Mouse (Mus musculus) lung, embryonic 14.5 days (tissue): ENCODE results near the gene Snrnp48. TPM values are rescaled to one million over a fixed set of nuclear protein-coding genes. Genes with fewer than 3 reads are reported as not detected.

ENCODE experiments used
- ATAC-seq: fragments of 200-750 bp; cut with Nextera tagmentation; 2 replicates; pipeline ENCODE4 v1.8.0; 2017; ENCODE audit warnings: mild to moderate bottlenecking, moderate TSS enrichment, moderate library complexity; ENCODE audit not compliant: insufficient read depth
- DNase-seq: peaks from one replicate; pipeline ENCODE4 v3.0.0-alpha.2; 2015
- H3K27ac ChIP-seq: fragments of 300-500 bp; sonication (generic); 2 replicates; pipeline ENCODE4 v1.5.1; 2014; ENCODE audit warnings: low read depth, mild to moderate bottlenecking, moderate library complexity
- H3K27me3 ChIP-seq: fragments of 300-500 bp; sonication (generic); 2 replicates; pipeline ENCODE4 v1.6.1; 2014; ENCODE audit warnings: low read length, control low read depth; ENCODE audit not compliant: insufficient read depth
- H3K36me3 ChIP-seq: fragments of 300-500 bp; sonication (generic); 2 replicates; pipeline ENCODE4 v1.6.1; 2014; ENCODE audit warnings: control low read depth; ENCODE audit not compliant: insufficient read depth
- H3K4me1 ChIP-seq: fragments of 300-500 bp; sonication (generic); 2 replicates; pipeline ENCODE4 v1.6.1; 2014; ENCODE audit warnings: antibody characterized with exemption, control low read depth; ENCODE audit not compliant: insufficient read depth
- H3K4me2 ChIP-seq: fragments of 300-500 bp; sonication (generic); 2 replicates; pipeline ENCODE4 v1.6.1; 2014; ENCODE audit warnings: mild to moderate bottlenecking
- H3K4me3 ChIP-seq: fragments of 300-500 bp; sonication (generic); 2 replicates; pipeline ENCODE4 v1.5.1; 2014; ENCODE audit warnings: low read depth, low read length
- H3K9ac ChIP-seq: fragments of 300-500 bp; sonication (generic); 2 replicates; pipeline ENCODE4 v1.6.1; 2014
- H3K9me3 ChIP-seq: fragments of 300-500 bp; sonication (generic); 2 replicates; pipeline ENCODE4 v1.6.1; 2016; ENCODE audit warnings: low read depth, low read length, control low read depth
- CTCF ChIP-seq: IDR thresholded peaks from 2 replicates; pipeline ENCODE4 v1.5.1; 2016; ENCODE audit warnings: antibody characterized with exemption, low read depth
- WGBS: fragments of 180-500 bp; shearing (Covaris S2); extraction: QIAGEN DNeasy Blood & Tissue Kit; methylation state at CpG from one replicate; pipeline ENCODE4 v1.1.7; 2014; 5-methylcytosine and 5-hydroxymethylcytosine counted together
- polyA plus RNA-seq: library from polyadenylated mRNA; unstranded; fragments of >200 nt; fragmentation: Nextera tagmentation; extraction: Ambion mirVana; gene quantifications from 2 replicates; pipeline ENCODE4 v1.2.1, GENCODE M21; 2014

The Snrnp48 gene
- polyA plus RNA-seq, 1 experiment from 2014 or later: 40.5 TPM

DNA sequence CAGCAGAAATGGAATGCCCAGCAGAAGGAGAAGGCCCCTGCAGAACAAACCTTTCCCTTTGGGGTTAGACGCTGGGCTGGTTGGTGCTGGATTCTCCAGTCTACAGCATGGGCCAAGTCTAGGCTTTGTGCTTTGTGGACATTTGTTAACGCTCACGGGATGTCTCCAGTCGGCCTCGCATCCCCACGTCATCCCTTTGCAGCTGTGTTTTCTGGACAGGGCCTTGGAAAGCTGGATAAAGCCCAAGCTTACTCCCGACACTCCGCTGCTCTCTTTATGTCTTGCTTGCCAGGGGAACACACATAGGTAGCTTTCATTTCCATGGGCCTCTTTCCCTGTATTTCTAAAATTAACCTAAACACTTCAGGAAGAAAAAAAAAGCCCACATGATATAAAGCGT is 49.0 kb downstream of the Snrnp48 start:
- Histone ChIP-seq H3K4me1 (no peaks in the 10 kb centered on the region), H3K27me3 (no peaks in the 10 kb centered on the region), H3K9ac (no peak overlapping the region), H3K9me3 (no peaks in the 10 kb centered on the region), H3K27ac (no peak overlapping the region), H3K36me3 (no peaks in the 10 kb centered on the region), H3K4me3 (no peak overlapping the region), H3K4me2 (no peak overlapping the region)
- 60% methylated on average over 9 of the region's 9 CpGs for WGBS
- ATAC-seq (peak; percentile 75), DNase-seq (peak; percentile 78)
- no peak for TF ChIP-seq CTCF

DNA sequence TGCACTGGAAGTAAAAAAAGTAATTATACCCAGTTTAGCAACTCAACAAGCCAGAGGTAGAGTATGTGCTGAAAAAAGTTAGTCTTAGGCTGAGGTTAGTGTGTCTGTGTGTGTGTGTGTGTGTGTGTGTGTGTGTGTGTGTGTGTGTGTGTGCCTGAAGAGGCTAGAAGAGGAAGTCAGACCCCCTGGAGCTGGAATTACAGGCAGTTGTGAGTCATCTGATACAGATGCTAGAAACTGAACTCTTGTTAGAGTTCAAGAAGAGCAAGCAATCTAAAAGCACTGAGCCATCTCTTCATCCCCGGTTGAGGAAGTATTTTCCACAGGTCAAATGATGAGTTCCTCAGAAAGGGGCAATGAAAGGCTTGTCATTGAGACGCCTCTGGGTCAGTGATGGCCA is 54.2 kb downstream of the Snrnp48 start:
- ATAC-seq (no peak), DNase-seq (no peak)
- Histone ChIP-seq H3K9ac (no peak overlapping the region), H3K27ac (no peak overlapping the region), H3K36me3 (no peaks in the 10 kb centered on the region), H3K4me1 (no peaks in the 10 kb centered on the region), H3K4me3 (no peak overlapping the region), H3K27me3 (no peaks in the 10 kb centered on the region), H3K4me2 (no peak overlapping the region), H3K9me3 (no peaks in the 10 kb centered on the region)
- WGBS: 54% methylated on average over 2 of the region's 2 CpGs
- no peak for TF ChIP-seq CTCF

DNA sequence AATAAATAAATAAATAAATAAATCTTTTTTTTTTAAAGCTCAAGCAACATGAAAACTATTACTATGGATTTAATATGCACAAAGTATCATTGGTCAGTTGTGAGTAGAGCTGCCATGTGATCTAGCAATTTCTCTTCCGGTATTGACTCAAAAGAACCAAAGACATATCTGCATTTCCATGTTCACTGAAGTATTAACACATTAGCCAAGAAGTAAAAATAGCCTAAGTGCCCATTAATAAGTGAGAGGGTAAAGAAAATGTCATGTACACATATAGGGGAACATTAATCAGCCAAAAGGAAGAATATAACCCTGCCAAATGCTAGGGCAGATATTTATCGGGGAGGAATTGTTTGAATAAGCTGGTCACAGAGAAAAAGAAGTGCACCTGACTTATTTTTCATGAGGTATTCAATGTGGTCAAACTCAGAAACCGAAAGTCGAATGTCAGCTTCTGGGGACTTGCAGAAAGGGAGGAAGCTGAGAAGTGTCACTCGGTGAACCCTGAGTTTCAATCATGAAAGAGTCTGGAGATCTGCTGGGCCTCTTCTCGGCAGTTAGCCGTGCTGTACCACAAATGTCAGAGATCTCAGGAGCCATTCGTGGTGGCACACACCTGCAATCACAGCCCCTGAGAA is 64.4 kb downstream of the Snrnp48 start:
- DNase-seq (no peak), ATAC-seq (no peak)
- 84% methylated on average over 8 of the region's 8 CpGs for WGBS
- Histone ChIP-seq H3K27me3 (no peaks in the 10 kb centered on the region), H3K9ac (no peak overlapping the region), H3K4me3 (no peak overlapping the region), H3K4me1 (no peaks in the 10 kb centered on the region), H3K27ac (no peak overlapping the region), H3K36me3 (no peaks in the 10 kb centered on the region), H3K9me3 (no peaks in the 10 kb centered on the region), H3K4me2 (no peak overlapping the region)
- no peak for TF ChIP-seq CTCF

DNA sequence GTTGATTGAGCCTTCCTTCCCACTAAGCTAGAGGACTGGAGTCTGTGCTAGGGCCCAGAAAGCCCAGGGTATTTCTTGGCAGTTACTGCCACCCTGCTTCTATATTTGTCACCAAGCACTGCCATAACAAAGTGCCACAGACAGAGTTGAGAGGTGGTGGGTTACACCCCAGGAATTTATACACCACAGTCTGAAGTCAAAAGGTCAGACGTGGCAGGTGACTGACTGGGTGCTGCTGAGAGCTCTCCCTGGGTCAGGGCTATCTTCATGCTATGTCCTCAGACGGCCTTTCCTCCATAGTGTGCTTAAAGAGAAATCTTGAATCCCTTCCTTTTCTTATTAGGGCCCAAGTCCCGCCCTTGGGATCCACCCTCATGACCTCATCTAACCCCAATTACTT is 67.9 kb downstream of the Snrnp48 start:
- ATAC-seq (no peak), DNase-seq (no peak)
- H3K36me3 ChIP-seq: no peaks in the 10 kb centered on the region
- no peak overlapping the region for H3K4me3 ChIP-seq
- TF ChIP-seq CTCF: no peak
- 58% methylated on average over 3 of the region's 3 CpGs for WGBS
- no peaks in the 10 kb centered on the region for H3K27me3 ChIP-seq
- H3K27ac ChIP-seq: no peak overlapping the region
- H3K9ac ChIP-seq: no peak overlapping the region
- no peak overlapping the region for H3K4me2 ChIP-seq
- H3K9me3 ChIP-seq: no peaks in the 10 kb centered on the region
- H3K4me1 ChIP-seq: no peaks in the 10 kb centered on the region

Other genes with a start within 250 kb of the Snrnp48 start
- 158 and 182 TPM in 2 replicates for gene Ssr1, start 210.7 kb upstream of the Snrnp48 start, polyA plus RNA-seq
- gene Riok1, start 167.9 kb upstream of the Snrnp48 start, polyA plus RNA-seq: 51.3 and 53.3 TPM in 2 replicates
- 0.80 and 1.1 TPM in 2 replicates for gene Cage1, start 167.9 kb upstream of the Snrnp48 start, polyA plus RNA-seq
- gene Dsp, start 53.6 kb upstream of the Snrnp48 start, polyA plus RNA-seq: 8.0 and 9.1 TPM in 2 replicates
- gene Bmp6, start 140.2 kb downstream of the Snrnp48 start, polyA plus RNA-seq: 1.1 and 1.4 TPM in 2 replicates